Mouse (Mus musculus): ENCODE data around the gene Adpgk.

GRCm38 (mm10) chr9:59282683-59282986 lies 8.7 kb upstream of the Adpgk start:
- TF ChIP-seq CTCF (IDR thresholded peaks at IDR 0.05; ENCODE audit: low read depth) (no peak), EP300 (IDR thresholded peaks at IDR 0.05; ENCODE audit: low read depth) (no peak)

Data from heart, postnatal 0 days (tissue).